Mouse (Mus musculus): ENCODE measurements at regions not wholly inside any gene's neighbourhood (a gene's known extent, or its start where the extent isn't known, plus 50 kb on each side); places are given as distances from the start of the nearest gene placed in this dataset.

DNA sequence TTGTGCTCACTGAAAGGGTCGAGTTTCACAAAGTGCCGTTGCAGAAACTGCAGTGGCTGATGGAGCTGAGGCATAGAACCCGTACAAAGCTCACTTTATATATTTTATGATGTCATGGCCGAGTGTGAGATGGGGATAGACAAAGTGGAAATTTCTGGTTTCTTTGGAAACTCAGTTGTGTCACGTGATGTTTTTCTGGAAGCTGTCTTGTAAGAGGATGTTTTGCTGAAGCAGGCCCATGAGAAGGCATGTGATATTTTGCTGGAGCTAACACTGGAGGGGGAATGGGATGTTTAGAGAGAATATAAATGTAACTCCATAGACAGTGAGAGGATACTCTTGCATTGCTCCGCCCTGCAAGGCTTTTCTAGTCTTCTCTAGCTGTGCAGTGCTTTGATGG lies 311.7 kb downstream of the Tmem132b start:
- TF ChIP-seq CTCF (IDR thresholded peaks at IDR 0.05; ENCODE audit: borderline replicate concordance, insufficient read depth, low read length) = no peak
- no peak for TF ChIP-seq POLR2A (IDR thresholded peaks at IDR 0.05; ENCODE audit: low read depth, low read length)
- Histone ChIP-seq H3K27ac (ENCODE audit: insufficient read depth, low read length) (no peak overlapping the region), H3K4me1 (ENCODE audit: control insufficient read depth, insufficient read depth, low read length) (no peaks in the 10 kb centered on the region), H3K4me3 (ENCODE audit: insufficient read depth, low read length) (no peak overlapping the region)

GRCm38 (mm10) chr5:125849722-125850121 lies 318.1 kb downstream of the Tmem132b start:
- H3K27ac ChIP-seq (ENCODE audit: insufficient read depth, low read length) = no peak overlapping the region
- H3K4me1 ChIP-seq (ENCODE audit: control insufficient read depth, insufficient read depth, low read length) = no peaks in the 10 kb centered on the region
- H3K4me3 ChIP-seq (ENCODE audit: insufficient read depth, low read length) = no peak overlapping the region
- TF ChIP-seq CTCF (IDR thresholded peaks at IDR 0.05; ENCODE audit: borderline replicate concordance, insufficient read depth, low read length) = no peak
- TF ChIP-seq POLR2A (IDR thresholded peaks at IDR 0.05; ENCODE audit: low read depth, low read length) = no peak

DNA sequence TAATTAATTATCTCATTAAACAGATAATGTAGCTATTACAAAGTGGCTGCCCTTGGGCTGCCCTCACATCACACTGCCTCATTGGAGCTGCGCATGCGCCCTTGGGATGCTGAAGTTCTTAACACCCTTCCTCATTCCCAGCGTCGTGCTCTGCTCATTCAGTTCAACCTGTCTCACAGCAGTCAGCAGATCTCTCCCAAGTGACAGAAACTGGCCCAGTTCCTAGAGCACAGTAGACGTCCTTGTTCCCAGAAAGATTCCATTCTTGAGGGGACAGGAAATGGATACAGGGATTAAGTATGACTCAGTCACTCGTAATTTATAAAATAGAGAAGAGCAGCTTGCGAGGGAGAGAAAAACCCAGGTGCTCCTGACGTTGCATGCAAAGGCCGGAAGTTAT lies 344.7 kb downstream of the Tmem132b start:
- Histone ChIP-seq H3K27ac (ENCODE audit: insufficient read depth, low read length) (no peak overlapping the region), H3K4me1 (ENCODE audit: control insufficient read depth, insufficient read depth, low read length) (no peaks in the 10 kb centered on the region), H3K4me3 (ENCODE audit: insufficient read depth, low read length) (no peak overlapping the region)
- TF ChIP-seq POLR2A (IDR thresholded peaks at IDR 0.05; ENCODE audit: low read depth, low read length) (no peak), CTCF (IDR thresholded peaks at IDR 0.05; ENCODE audit: borderline replicate concordance, insufficient read depth, low read length) (no peak)

- Histone ChIP-seq H3K27ac (ENCODE audit: insufficient read depth, low read length) (no peak overlapping the region), H3K4me1 (ENCODE audit: control insufficient read depth, insufficient read depth, low read length) (no peaks in the 10 kb centered on the region), H3K4me3 (ENCODE audit: insufficient read depth, low read length) (no peak overlapping the region)
- TF ChIP-seq POLR2A (IDR thresholded peaks at IDR 0.05; ENCODE audit: low read depth, low read length) = no peak
- TF ChIP-seq CTCF (IDR thresholded peaks at IDR 0.05; ENCODE audit: borderline replicate concordance, insufficient read depth, low read length) = no peak
These were observed 357.3 kb downstream of the Tmem132b start for GRCm38 (mm10) chr5:125888840-125889239.

- Histone ChIP-seq H3K4me1 (ENCODE audit: control insufficient read depth, insufficient read depth, low read length) (no peaks in the 10 kb centered on the region), H3K27ac (ENCODE audit: insufficient read depth, low read length) (no peak overlapping the region), H3K4me3 (ENCODE audit: insufficient read depth, low read length) (no peak overlapping the region)
- TF ChIP-seq CTCF (IDR thresholded peaks at IDR 0.05; ENCODE audit: borderline replicate concordance, insufficient read depth, low read length) (no peak), POLR2A (IDR thresholded peaks at IDR 0.05; ENCODE audit: low read depth, low read length) (no peak)
These were observed 362.3 kb downstream of the Tmem132b start for GRCm38 (mm10) chr5:125893864-125894263.

GRCm38 (mm10) chr5:125902038-125902437 lies 370.5 kb downstream of the Tmem132b start:
- Histone ChIP-seq H3K4me3 (ENCODE audit: insufficient read depth, low read length) (no peak overlapping the region), H3K27ac (ENCODE audit: insufficient read depth, low read length) (no peak overlapping the region), H3K4me1 (ENCODE audit: control insufficient read depth, insufficient read depth, low read length) (no peaks in the 10 kb centered on the region)
- TF ChIP-seq CTCF (IDR thresholded peaks at IDR 0.05; ENCODE audit: borderline replicate concordance, insufficient read depth, low read length) = no peak
- no peak for TF ChIP-seq POLR2A (IDR thresholded peaks at IDR 0.05; ENCODE audit: low read depth, low read length)

- Histone ChIP-seq H3K27ac (ENCODE audit: insufficient read depth, low read length) (no peak overlapping the region), H3K4me1 (ENCODE audit: control insufficient read depth, insufficient read depth, low read length) (no peaks in the 10 kb centered on the region), H3K4me3 (ENCODE audit: insufficient read depth, low read length) (no peak overlapping the region)
- TF ChIP-seq POLR2A (IDR thresholded peaks at IDR 0.05; ENCODE audit: low read depth, low read length) = no peak
- TF ChIP-seq CTCF (IDR thresholded peaks at IDR 0.05; ENCODE audit: borderline replicate concordance, insufficient read depth, low read length) = no peak
These were observed 372.9 kb downstream of the Tmem132b start for GRCm38 (mm10) chr5:125904426-125904825.

DNA sequence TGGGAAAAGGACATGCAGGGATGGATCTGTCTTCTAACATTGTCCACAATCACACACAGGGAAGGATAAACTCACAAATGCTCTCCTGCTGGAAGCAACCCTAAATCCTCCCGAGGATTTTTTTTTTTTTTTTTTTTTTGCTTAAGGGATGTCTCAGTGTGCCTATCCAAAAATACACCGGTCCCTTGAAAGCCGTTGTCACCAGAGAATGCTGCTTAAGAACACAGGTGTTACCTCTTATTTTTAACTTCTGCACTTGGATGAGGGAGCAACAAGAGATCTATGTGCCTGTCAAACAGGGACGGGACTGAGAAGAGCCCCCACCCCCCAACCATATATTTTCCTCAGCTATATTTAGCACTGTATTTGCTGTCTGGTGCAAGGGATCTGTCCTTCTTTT lies 375.8 kb downstream of the Tmem132b start:
- no peak overlapping the region for H3K4me3 ChIP-seq (ENCODE audit: insufficient read depth, low read length)
- TF ChIP-seq POLR2A (IDR thresholded peaks at IDR 0.05; ENCODE audit: low read depth, low read length) = no peak
- no peak for TF ChIP-seq CTCF (IDR thresholded peaks at IDR 0.05; ENCODE audit: borderline replicate concordance, insufficient read depth, low read length)
- no peaks in the 10 kb centered on the region for H3K4me1 ChIP-seq (ENCODE audit: control insufficient read depth, insufficient read depth, low read length)
- no peak overlapping the region for H3K27ac ChIP-seq (ENCODE audit: insufficient read depth, low read length)

DNA sequence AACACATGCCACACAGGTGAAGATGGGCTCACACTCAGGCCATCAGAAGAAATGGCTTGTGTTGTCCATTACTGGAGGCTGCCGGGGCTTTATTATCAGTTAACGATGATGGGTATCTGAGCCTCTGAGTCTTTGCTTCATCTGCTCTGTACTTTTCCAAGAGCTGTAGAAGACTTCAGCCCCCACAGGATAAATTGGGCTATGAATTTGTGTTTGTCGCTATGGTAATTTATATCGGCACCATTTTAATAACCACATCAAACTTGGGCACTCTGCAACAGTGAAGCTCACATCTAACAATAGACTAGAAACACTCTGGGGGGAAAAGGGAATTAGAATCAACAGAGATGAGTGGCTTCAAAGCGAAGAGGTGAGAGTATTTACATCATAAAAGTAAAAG lies 376.3 kb downstream of the Tmem132b start:
- no peak for TF ChIP-seq CTCF (IDR thresholded peaks at IDR 0.05; ENCODE audit: borderline replicate concordance, insufficient read depth, low read length)
- no peak for TF ChIP-seq POLR2A (IDR thresholded peaks at IDR 0.05; ENCODE audit: low read depth, low read length)
- H3K27ac ChIP-seq (ENCODE audit: insufficient read depth, low read length) = no peak overlapping the region
- no peak overlapping the region for H3K4me3 ChIP-seq (ENCODE audit: insufficient read depth, low read length)
- no peaks in the 10 kb centered on the region for H3K4me1 ChIP-seq (ENCODE audit: control insufficient read depth, insufficient read depth, low read length)

GRCm38 (mm10) chr5:125915857-125916256 lies 384.3 kb downstream of the Tmem132b start:
- TF ChIP-seq CTCF (IDR thresholded peaks at IDR 0.05; ENCODE audit: borderline replicate concordance, insufficient read depth, low read length) (no peak), POLR2A (IDR thresholded peaks at IDR 0.05; ENCODE audit: low read depth, low read length) (no peak)
- H3K27ac ChIP-seq (ENCODE audit: insufficient read depth, low read length) = no peak overlapping the region
- no peaks in the 10 kb centered on the region for H3K4me1 ChIP-seq (ENCODE audit: control insufficient read depth, insufficient read depth, low read length)
- H3K4me3 ChIP-seq (ENCODE audit: insufficient read depth, low read length) = no peak overlapping the region

DNA sequence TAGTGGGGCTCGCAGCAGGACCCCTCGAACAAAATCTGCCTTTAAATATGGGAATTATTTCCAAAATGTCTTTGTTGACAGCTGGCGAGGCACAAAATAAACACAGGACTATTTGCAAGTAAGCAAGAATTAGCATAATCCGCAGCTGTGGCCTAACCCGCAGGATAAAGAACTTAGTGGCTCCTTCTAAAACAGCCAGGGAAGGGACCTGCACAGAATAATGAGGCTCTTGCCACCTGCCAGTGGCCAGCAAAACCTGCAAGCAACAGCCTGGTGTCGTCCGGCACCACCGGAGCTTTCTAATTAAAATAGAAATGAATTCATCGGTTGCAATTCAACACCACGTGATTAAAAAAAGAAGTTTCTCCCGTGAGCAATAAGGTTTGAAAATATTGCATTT lies 389.4 kb downstream of the Tmem132b start:
- H3K27ac ChIP-seq (ENCODE audit: insufficient read depth, low read length) = no peak overlapping the region
- TF ChIP-seq CTCF (IDR thresholded peaks at IDR 0.05; ENCODE audit: borderline replicate concordance, insufficient read depth, low read length) (no peak), POLR2A (IDR thresholded peaks at IDR 0.05; ENCODE audit: low read depth, low read length) (no peak)
- H3K4me1 ChIP-seq (ENCODE audit: control insufficient read depth, insufficient read depth, low read length) = no peaks in the 10 kb centered on the region
- H3K4me3 ChIP-seq (ENCODE audit: insufficient read depth, low read length) = no peak overlapping the region
